Mouse (Mus musculus) midbrain, embryonic 12.5 days (tissue): Measurements from ENCODE around the gene Olfr830. TPM values are rescaled to one million over a fixed set of nuclear protein-coding genes. Genes with fewer than 3 reads are reported as not detected.
"Not testable (repeated sequence)": the region's sequence is repeated elsewhere in the genome, so short reads cannot be mapped to it uniquely, and the experiment has no call there.

ENCODE experiments used
- ATAC-seq: fragments of 200-750 bp; cut with Nextera tagmentation; 2 replicates; pipeline ENCODE4 v1.8.0; 2017; ENCODE audit warnings: low read depth, moderate TSS enrichment, moderate library complexity; ENCODE audit not compliant: low FRiP score
- H3K27ac ChIP-seq: fragments of 300-500 bp; sonication (generic); replicated peaks from 2 replicates; pipeline ENCODE4 v1.5.1; 2016; ENCODE audit warnings: mild to moderate bottlenecking
- H3K27me3 ChIP-seq: fragments of 300-500 bp; sonication (generic); 2 replicates; pipeline ENCODE4 v1.6.1; 2016; ENCODE audit warnings: mild to moderate bottlenecking
- H3K36me3 ChIP-seq: fragments of 300-500 bp; sonication (generic); 2 replicates; pipeline ENCODE4 v1.6.1; 2016
- H3K4me1 ChIP-seq: fragments of 300-500 bp; sonication (generic); 2 replicates; pipeline ENCODE4 v1.6.1; 2016
- H3K4me2 ChIP-seq: fragments of 300-500 bp; sonication (generic); replicated peaks from 2 replicates; pipeline ENCODE4 v1.6.1; 2016; ENCODE audit warnings: mild to moderate bottlenecking, moderate library complexity
- H3K4me3 ChIP-seq: fragments of 300-500 bp; sonication (generic); 2 replicates; pipeline ENCODE4 v1.5.1; 2016; ENCODE audit warnings: mild to moderate bottlenecking
- H3K9ac ChIP-seq: fragments of 300-500 bp; sonication (generic); replicated peaks from 2 replicates; pipeline ENCODE4 v1.6.1; 2016; ENCODE audit warnings: mild to moderate bottlenecking, moderate library complexity
- H3K9me3 ChIP-seq: fragments of 300-500 bp; sonication (generic); 2 replicates; pipeline ENCODE4 v1.6.1; 2016; ENCODE audit warnings: mild to moderate bottlenecking
- WGBS: fragments of 180-500 bp; shearing (Covaris S2); methylation state at CpG from one replicate; pipeline ENCODE4 v1.1.7; 2016; 5-methylcytosine and 5-hydroxymethylcytosine counted together
- polyA plus RNA-seq: library from polyadenylated mRNA; unstranded; fragments of >200 nt; fragmentation: Nextera tagmentation; extraction: Ambion mirVana; gene quantifications from 2 replicates; pipeline ENCODE4 v1.2.1, GENCODE M21; 2016

The Olfr830 gene
- polyA plus RNA-seq, result not detected in 2 replicates

DNA sequence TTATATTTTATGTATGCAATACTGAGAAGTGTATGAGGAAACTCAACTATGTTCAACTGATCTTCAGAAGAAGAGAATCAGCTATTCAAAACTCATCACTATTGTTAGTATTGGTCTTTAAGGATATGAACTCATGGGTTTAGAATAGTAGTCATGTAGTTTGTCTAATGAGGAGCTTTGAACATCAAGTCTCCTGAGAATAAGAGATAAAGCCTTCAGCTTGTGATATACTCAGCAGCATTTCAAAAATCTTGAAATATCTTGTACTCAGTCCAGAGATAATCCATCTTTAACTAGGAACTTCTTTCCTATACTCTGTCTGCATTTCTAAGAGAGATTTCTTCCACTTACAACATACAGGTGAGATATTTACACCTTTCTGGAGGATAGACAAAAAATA lies at the start of gene Olfr830:
TSS of gene Olfr830 (plus strand) at position 301 of the 400 bp plus-strand sequence.
- Histone ChIP-seq H3K4me1 (no peaks in the 10 kb centered on the region), H3K9ac (no peak within 1 kb of the TSS)
- no peak for ATAC-seq

DNA sequence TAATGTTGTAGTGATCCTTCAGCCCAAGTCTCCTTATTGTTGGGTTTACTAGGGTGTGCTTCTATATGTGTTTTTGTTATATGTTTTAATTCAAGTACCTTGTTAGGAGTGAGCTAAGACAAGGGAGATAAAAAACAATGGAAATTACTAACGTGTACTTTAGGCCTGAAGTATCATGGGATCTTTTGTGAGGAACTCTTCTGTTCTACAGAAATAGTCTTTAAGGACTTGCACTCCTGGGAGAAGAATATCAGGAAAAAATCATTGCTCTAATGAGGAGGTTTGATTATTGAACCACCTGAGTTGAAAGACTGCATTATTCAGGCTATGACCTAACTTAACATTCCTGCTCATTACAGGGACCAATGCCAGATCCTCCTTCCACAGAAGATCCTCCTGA lies 19.9 kb upstream of the Olfr830 start, which contains the start of gene Olfr829:
TSS of gene Olfr829 (plus strand) at position 301 of the 400 bp plus-strand sequence.
- no peak within 1 kb of the TSS for H3K4me2 ChIP-seq
- H3K9ac ChIP-seq, result no peak within 1 kb of the TSS
- no peaks in the 10 kb centered on the region for H3K36me3 ChIP-seq
- no peak within 1 kb of the TSS for H3K4me3 ChIP-seq
- H3K4me1 ChIP-seq, result no peaks in the 10 kb centered on the region
- no peaks in the 10 kb centered on the region for H3K27me3 ChIP-seq
- H3K27ac ChIP-seq, result no peak within 1 kb of the TSS
- H3K9me3 ChIP-seq, result no peaks in the 10 kb centered on the region
- ATAC-seq, result no peak
- 74% methylated on average over 1 of the region's 1 CpGs for WGBS

More for the DNA sequence above, at the start of gene Olfr830:
- Histone ChIP-seq H3K4me2 (no peak within 1 kb of the TSS), H3K27ac (no peak within 1 kb of the TSS), H3K27me3 (no peaks in the 10 kb centered on the region), H3K4me3 (no peak within 1 kb of the TSS), H3K36me3 (no peaks in the 10 kb centered on the region), H3K9me3 (no peaks in the 10 kb centered on the region)

DNA sequence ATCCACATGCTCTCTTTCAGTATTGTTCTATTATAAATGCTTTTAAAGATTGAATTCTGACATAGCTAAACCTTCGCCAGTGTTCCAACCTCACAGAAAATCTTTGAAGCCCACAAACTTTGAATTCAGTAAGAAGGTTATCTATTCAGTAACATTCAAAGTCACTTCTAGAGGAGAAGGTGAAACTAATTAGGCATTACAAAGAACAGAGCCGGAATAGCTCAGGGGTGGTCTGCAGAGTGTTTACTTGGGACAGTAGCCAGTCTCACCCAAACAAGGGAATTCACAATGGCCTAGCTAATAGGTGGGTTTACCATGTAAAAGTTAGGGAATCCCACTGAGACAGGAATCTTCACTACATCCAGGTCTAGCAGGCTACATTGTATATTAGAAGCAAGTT lies 33.2 kb downstream of the Olfr830 start:
- WGBS, result 74% methylated on average over 2 of the region's 2 CpGs
- H3K27ac ChIP-seq, H3K4me3 ChIP-seq, H3K4me1 ChIP-seq, H3K9me3 ChIP-seq, H3K4me2 ChIP-seq, H3K36me3 ChIP-seq, H3K9ac ChIP-seq, ATAC-seq, H3K27me3 ChIP-seq: not testable (repeated sequence)

DNA sequence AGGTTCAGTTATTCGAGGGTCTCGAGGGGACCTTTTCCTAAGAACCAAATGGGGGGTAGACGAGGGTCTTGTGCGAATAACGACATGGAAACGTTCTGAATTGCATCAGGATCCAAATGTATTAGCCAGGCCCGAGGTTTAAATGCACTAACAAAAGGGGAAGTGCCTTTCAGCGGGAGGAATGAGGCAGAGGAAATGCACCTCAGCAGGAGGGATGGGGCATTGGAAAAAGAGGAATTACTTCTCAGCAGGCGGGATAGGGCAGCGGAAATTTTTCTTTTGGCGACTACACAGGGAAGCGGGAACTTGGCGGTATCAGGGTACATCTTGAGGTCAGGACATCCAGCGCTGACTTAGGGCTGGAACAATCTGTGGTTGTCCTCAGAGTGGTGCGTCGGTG lies 53.4 kb downstream of the Olfr830 start:
- peaks cover 10% of the 10 kb centered on the region; the same call in 1 of the 2 replicates for H3K9me3 ChIP-seq
- WGBS, result 85% methylated on average over 15 of the region's 16 CpGs
- H3K4me2 ChIP-seq, H3K9ac ChIP-seq, H3K36me3 ChIP-seq, H3K4me3 ChIP-seq, ATAC-seq, H3K27ac ChIP-seq, H3K27me3 ChIP-seq, H3K4me1 ChIP-seq: not testable (repeated sequence)

Other genes with a start within 250 kb of the Olfr830 start
- not detected in 2 replicates for gene Muc16, start 200.2 kb upstream of the Olfr830 start, polyA plus RNA-seq
- not detected in 2 replicates for gene Olfr24, start 110.7 kb upstream of the Olfr830 start, polyA plus RNA-seq
- not detected in 2 replicates for gene Olfr828, start 55.2 kb upstream of the Olfr830 start, polyA plus RNA-seq
- gene Olfr829, start 19.8 kb upstream of the Olfr830 start, polyA plus RNA-seq, result not detected in 2 replicates
- gene Olfr832, start 62.4 kb downstream of the Olfr830 start, polyA plus RNA-seq, result not detected in 2 replicates
- not detected in 2 replicates for gene Olfr834, start 113.3 kb downstream of the Olfr830 start, polyA plus RNA-seq
- gene Olfr835, start 158.0 kb downstream of the Olfr830 start, polyA plus RNA-seq, result not detected in 2 replicates
- not detected in 2 replicates for gene Olfr836, start 245.7 kb downstream of the Olfr830 start, polyA plus RNA-seq